ENCODE assay signal across 7 mouse cellular contexts in genomic region chr5:8997513-8997895, GRCm38 (mm10). TPM values are rescaled to one million over a fixed set of nuclear protein-coding genes. Genes with fewer than 3 reads are reported as not detected.
DNase-seq lines count a peak whose midpoint lies in the region; ATAC-seq and TF ChIP-seq lines count a peak whose summit lies in the region.

No protein-coding gene starts in this region.

- no peaks in the 10 kb centered on the region for H3K36me3 ChIP-seq in testis, adult 2 months (ENCODE audit: control insufficient read depth, insufficient read depth, low read length)
- H3K36me3 ChIP-seq in forebrain, embryonic 15.5 days = no peaks in the 10 kb centered on the region
- H3K36me3 ChIP-seq in liver, embryonic 11.5 days (ENCODE audit: control insufficient read depth, insufficient read depth, low read length) = no peaks in the 10 kb centered on the region; the same call in 1 of the 2 replicates
- H3K36me3 ChIP-seq in stomach, embryonic 14.5 days (ENCODE audit: control insufficient read depth, insufficient read depth, low read length) = no peaks in the 10 kb centered on the region

- no peaks in the 10 kb centered on the region for H3K27me3 ChIP-seq in testis, adult 2 months (ENCODE audit: control insufficient read depth, insufficient read depth, low read length)
- no peaks in the 10 kb centered on the region for H3K27me3 ChIP-seq in forebrain, embryonic 15.5 days
- no peaks in the 10 kb centered on the region for H3K27me3 ChIP-seq in liver, embryonic 11.5 days (replicated peaks; ENCODE audit: control insufficient read depth, insufficient read depth, low read length)
- no peaks in the 10 kb centered on the region for H3K27me3 ChIP-seq in stomach, embryonic 14.5 days (ENCODE audit: control insufficient read depth, insufficient read depth, low read length)

- peak overlapping the region; percentile 46; the same call in 1 of the 2 replicates for H3K27ac ChIP-seq in testis, adult 2 months (ENCODE audit: control insufficient read depth, insufficient read depth, low read depth, low read length)
- H3K27ac ChIP-seq in forebrain, embryonic 15.5 days (replicated peaks) = peak overlapping the region; percentile 90
- H3K27ac ChIP-seq in liver, embryonic 11.5 days (ENCODE audit: low read depth, low read length) = peak overlapping the region; percentile 81
- H3K27ac ChIP-seq in stomach, embryonic 14.5 days (ENCODE audit: low read length) = peak overlapping the region; percentile 83

- H3K4me2 ChIP-seq in forebrain, embryonic 15.5 days (replicated peaks) = peak overlapping the region; percentile 60
- peak overlapping the region; percentile 89 for H3K4me2 ChIP-seq in liver, embryonic 11.5 days
- H3K4me2 ChIP-seq in stomach, embryonic 14.5 days (replicated peaks; ENCODE audit: low read depth, low read length) = peak overlapping the region; percentile 55

- DNase-seq in testis, postnatal 14 days (ENCODE audit: low spot score) = no peak
- DNase-seq in liver, embryonic 11.5 days (ENCODE audit: low spot score) = no peak
- no peak for DNase-seq in thymus, postnatal 36 days
- no peak for DNase-seq in adrenal gland, postnatal 36 days

- peaks cover 3% of the 10 kb centered on the region; the same call in 1 of the 2 replicates for H3K4me1 ChIP-seq in testis, adult 2 months (ENCODE audit: control insufficient read depth, insufficient read depth, low read length)
- H3K4me1 ChIP-seq in forebrain, embryonic 15.5 days = peaks cover 14% of the 10 kb centered on the region
- peaks cover 6% of the 10 kb centered on the region for H3K4me1 ChIP-seq in liver, embryonic 11.5 days (replicated peaks; ENCODE audit: control insufficient read depth, insufficient read depth, low read length)
- no peaks in the 10 kb centered on the region for H3K4me1 ChIP-seq in stomach, embryonic 14.5 days (ENCODE audit: control insufficient read depth, insufficient read depth, low read length)

- H3K9me3 ChIP-seq in forebrain, embryonic 15.5 days = no peaks in the 10 kb centered on the region
- no peaks in the 10 kb centered on the region for H3K9me3 ChIP-seq in liver, embryonic 11.5 days (ENCODE audit: control insufficient read depth, low read length)
- H3K9me3 ChIP-seq in stomach, embryonic 14.5 days (ENCODE audit: control insufficient read depth, low read depth, low read length) = no peaks in the 10 kb centered on the region

- 8% methylated on average over 8 of the region's 8 CpGs for WGBS in forebrain, embryonic 15.5 days
- WGBS in liver, embryonic 11.5 days = 9% methylated on average over 8 of the region's 8 CpGs
- WGBS in stomach, embryonic 14.5 days = 9% methylated on average over 8 of the region's 8 CpGs

- peak overlapping the region; percentile 77 for H3K9ac ChIP-seq in forebrain, embryonic 15.5 days (replicated peaks)
- H3K9ac ChIP-seq in liver, embryonic 11.5 days (ENCODE audit: low read depth, low read length) = peak overlapping the region; percentile 72
- H3K9ac ChIP-seq in stomach, embryonic 14.5 days (replicated peaks; ENCODE audit: low read depth, low read length) = peak overlapping the region; percentile 69

- TF ChIP-seq CTCF in testis, adult 2 months (IDR thresholded peaks at IDR 0.05; ENCODE audit: control insufficient read depth, insufficient read depth, insufficient replicate concordance, low read depth, low read length) = no peak

- ATAC-seq in forebrain, embryonic 15.5 days (replicated peaks) = peak; percentile 14
- peak; percentile 21 for ATAC-seq in liver, embryonic 11.5 days (replicated peaks; ENCODE audit: low FRiP score)
- peak; percentile 1; the same call in 1 of the 2 replicates for ATAC-seq in stomach, embryonic 14.5 days (ENCODE audit: insufficient number of reproducible peaks, insufficient read depth, low FRiP score, low read depth)

- no peak for TF ChIP-seq POLR2A in testis, adult 2 months (IDR thresholded peaks at IDR 0.05; ENCODE audit: control insufficient read depth, low read depth, low read length)

- H3K4me3 ChIP-seq in testis, adult 2 months (ENCODE audit: control insufficient read depth, low read depth, low read length) = peak overlapping the region; percentile 91
- H3K4me3 ChIP-seq in forebrain, embryonic 15.5 days = peak overlapping the region; percentile 67
- peak overlapping the region; percentile 79 for H3K4me3 ChIP-seq in liver, embryonic 11.5 days (ENCODE audit: low read depth, low read length)
- peak overlapping the region; percentile 74 for H3K4me3 ChIP-seq in stomach, embryonic 14.5 days (ENCODE audit: low read depth, low read length)

RNA-seq across cellular contexts. Expression of gene Crot, which starts 0.4 kb away (rescaled TPM):
- 3.0 and 3.8 TPM in 2 replicates for polyA plus RNA-seq in testis, adult 2 months (2012; rRNA removed)
- 21.4 and 22.9 TPM in 2 replicates for polyA plus RNA-seq in forebrain, embryonic 15.5 days (2015; fragmentation: Nextera tagmentation; extraction: Ambion mirVana)
- polyA plus RNA-seq in liver, embryonic 11.5 days (2014; fragmentation: Nextera tagmentation; extraction: Ambion mirVana) = 35.6 and 42.6 TPM in 2 replicates
- polyA plus RNA-seq in stomach, embryonic 14.5 days (2014; fragmentation: Nextera tagmentation; extraction: Ambion mirVana) = 55.2 and 60.1 TPM in 2 replicates
- total RNA-seq in adrenal gland, postnatal 36 days (2021) = 10 to 100 TPM; 27.2 to 48.7 TPM
